Mouse (Mus musculus) large intestine, adult 2 months (tissue): ENCODE data around the gene Tlcd2. TPM values are rescaled to one million over a fixed set of nuclear protein-coding genes. Genes with fewer than 3 reads are reported as not detected.

ENCODE experiments used
- DNase-seq: peaks from one replicate; pipeline ENCODE4 v3.0.0-alpha.2; 2012; ENCODE audit warnings: low read depth, low spot score
- WGBS: fragments of 180-500 bp; shearing (Covaris S2); methylation state at CpG from one replicate; pipeline ENCODE4 v1.1.7; 2018; 5-methylcytosine and 5-hydroxymethylcytosine counted together
- polyA plus RNA-seq: library from polyadenylated mRNA; depleted of rRNA; stranded (reverse); fragments of >200 nt; gene quantifications from 2 replicates; pipeline ENCODE4 v1.2.3, GENCODE M21; 2012

The Tlcd2 gene
- polyA plus RNA-seq, 1 experiment, result 20.6 TPM

- 2% methylated on average over 9 of the region's 9 CpGs for WGBS
- peak; percentile 85 for DNase-seq
These were observed 1.4 kb downstream of the Tlcd2 start for GRCm38 (mm10) chr11:75462865-75463336.

- no peak for DNase-seq
- WGBS, result 25% methylated on average over 4 of the region's 4 CpGs
These were observed 2.1 kb downstream of the Tlcd2 start for GRCm38 (mm10) chr11:75463624-75464023.

- 74% methylated on average over 6 of the region's 6 CpGs for WGBS
- no peak for DNase-seq
These were observed 2.9 kb downstream of the Tlcd2 start for GRCm38 (mm10) chr11:75464417-75464816.

GRCm38 (mm10) chr11:75465051-75465450 lies 3.5 kb downstream of the Tlcd2 start:
- 80% methylated on average over 6 of the region's 6 CpGs for WGBS
- DNase-seq, result no peak

GRCm38 (mm10) chr11:75466731-75467505 lies 5.4 kb downstream of the Tlcd2 start:
- DNase-seq, result no peak
- 98% methylated on average over 4 of the region's 4 CpGs for WGBS

- no peak for DNase-seq
- WGBS, result 20% methylated on average over 19 of the region's 19 CpGs
These were observed 6.1 kb downstream of the Tlcd2 start for GRCm38 (mm10) chr11:75467512-75468215.

- no peak for DNase-seq
- WGBS, result 58% methylated on average over 7 of the region's 7 CpGs
These were observed 6.9 kb downstream of the Tlcd2 start for GRCm38 (mm10) chr11:75468410-75468809.

GRCm38 (mm10) chr11:75469261-75469660 lies 7.7 kb downstream of the Tlcd2 start:
- no peak for DNase-seq
- 86% methylated on average over 4 of the region's 4 CpGs for WGBS

- 28% methylated on average over 3 of the region's 3 CpGs for WGBS
These were observed 9.2 kb downstream of the Tlcd2 start for GRCm38 (mm10) chr11:75470675-75471074.

GRCm38 (mm10) chr11:75472469-75473081 lies 11.1 kb downstream of the Tlcd2 start:
- DNase-seq, result no peak
- WGBS, result 54% methylated on average over 11 of the region's 11 CpGs

More at GRCm38 (mm10) chr11:75470675-75471074, 9.2 kb downstream of the Tlcd2 start:
- no peak for DNase-seq

- DNase-seq, result no peak
- 77% methylated on average over 7 of the region's 7 CpGs for WGBS
These were observed 11.9 kb downstream of the Tlcd2 start for GRCm38 (mm10) chr11:75473376-75473775.

GRCm38 (mm10) chr11:75486192-75486591 lies 24.7 kb downstream of the Tlcd2 start:
- no peak for DNase-seq
- 4% methylated on average over 3 of the region's 3 CpGs for WGBS

GRCm38 (mm10) chr11:75486601-75487285 lies 25.2 kb downstream of the Tlcd2 start, which contains the start of gene Prpf8:
Gene Prpf8, plus strand, starts transcription at chr11:75486816.
- WGBS, result under 1% methylated on average over 52 of the region's 52 CpGs

GRCm38 (mm10) chr11:75487496-75487895 lies 26.0 kb downstream of the Tlcd2 start:
- WGBS, result 16% methylated on average over 6 of the region's 6 CpGs

More at GRCm38 (mm10) chr11:75486601-75487285, 25.2 kb downstream of the Tlcd2 start, which contains the start of gene Prpf8:
- peak; percentile 93 for DNase-seq

GRCm38 (mm10) chr11:75494296-75495049 lies 33.0 kb downstream of the Tlcd2 start:
- WGBS, result 77% methylated on average over 10 of the region's 10 CpGs
- no peak for DNase-seq

More at GRCm38 (mm10) chr11:75487496-75487895, 26.0 kb downstream of the Tlcd2 start:
- no peak for DNase-seq

- WGBS, result 24% methylated on average over 1 of the region's 1 CpGs
- no peak for DNase-seq
These were observed 36.6 kb downstream of the Tlcd2 start for GRCm38 (mm10) chr11:75498126-75498525.

- WGBS, result 95% methylated on average over 4 of the region's 4 CpGs
- DNase-seq, result no peak
These were observed 46.6 kb downstream of the Tlcd2 start for GRCm38 (mm10) chr11:75508162-75508561.

- WGBS, result 37% methylated on average over 8 of the region's 8 CpGs
- no peak for DNase-seq
These were observed 47.4 kb downstream of the Tlcd2 start for GRCm38 (mm10) chr11:75508904-75509303.
